ENCODE assay signal across 18 mouse cellular contexts in genomic region chr11:66681892-66682291, GRCm38 (mm10).
"Had no signal": no experiment of that assay in that cellular context is flagged by ENCODE, and none has a peak within 500 bp of the region (broad histone marks: within the 10 kb centered on the region; RNA-seq: fewer than 3 reads in every experiment).

No protein-coding gene starts in this region.

- H3K27me3 ChIP-seq: midbrain, embryonic 12.5 days; neural tube, embryonic 13.5 days; neural tube, embryonic 15.5 days had no signal

- ATAC-seq: midbrain, embryonic 16.5 days had no signal

- DNase-seq: lung, adult 2 months; lung, postnatal 10 days; lung, postnatal 4 days; midbrain, embryonic 14.5 days; retina, postnatal 1 day; right cerebral cortex, adult 18-20 months; right cerebral cortex, postnatal 25 days; right cerebral cortex, postnatal 4 days; spleen, adult 18-20 months; thymus, adult 18-20 months; thymus, postnatal 14 days; thymus, postnatal 36 days had no signal

- H3K4me2 ChIP-seq: midbrain, embryonic 12.5 days; neural tube, embryonic 13.5 days; neural tube, embryonic 15.5 days had no signal

- H3K9ac ChIP-seq: midbrain, embryonic 12.5 days; neural tube, embryonic 13.5 days; neural tube, embryonic 15.5 days had no signal

- H3K4me3 ChIP-seq: midbrain, embryonic 10.5 days; midbrain, embryonic 12.5 days; myocyte; neural tube, embryonic 13.5 days; neural tube, embryonic 15.5 days had no signal

- H3K9me3 ChIP-seq: midbrain, embryonic 10.5 days; midbrain, embryonic 12.5 days; neural tube, embryonic 13.5 days; neural tube, embryonic 15.5 days had no signal

- H3K27ac ChIP-seq: midbrain, embryonic 10.5 days; midbrain, embryonic 12.5 days; neural tube, embryonic 13.5 days; neural tube, embryonic 15.5 days had no signal

- H3K36me3 ChIP-seq: midbrain, embryonic 10.5 days; midbrain, embryonic 12.5 days; neural tube, embryonic 13.5 days; neural tube, embryonic 15.5 days had no signal

- H3K4me1 ChIP-seq: midbrain, embryonic 10.5 days; midbrain, embryonic 12.5 days had no signal
